Mouse (Mus musculus): ENCODE data around the gene Slc38a6.

- TF ChIP-seq TAL1 (IDR thresholded peaks at IDR 0.05; ENCODE audit: low read length) (no peak), GATA1 (IDR thresholded peaks at IDR 0.05; ENCODE audit: low read length) (no peak)
These were observed 74.6 kb downstream of the Slc38a6 start for GRCm38 (mm10) chr12:73361201-73361600.

All from erythroblast, embryonic 14.5 days (primary cell).